9 mouse cellular contexts compared by ENCODE assay signal in genomic region chr11:94979462-94980179, GRCm38 (mm10). TPM values are rescaled to one million over a fixed set of nuclear protein-coding genes. Genes with fewer than 3 reads are reported as not detected.
DNase-seq lines count a peak whose midpoint lies in the region; ATAC-seq and TF ChIP-seq lines count a peak whose summit lies in the region.
"Had no signal": no experiment of that assay in that cellular context is flagged by ENCODE, and none has a peak within 500 bp of the region (broad histone marks: within the 10 kb centered on the region; RNA-seq: fewer than 3 reads in every experiment).

No protein-coding gene starts in this region.

- H3K27me3 ChIP-seq in heart, embryonic 10.5 days (ENCODE audit: insufficient read depth, poor library complexity, severe bottlenecking): no peaks in the 10 kb centered on the region
- H3K27me3 ChIP-seq in E14TG2a.4 (ENCODE audit: insufficient read depth, low read length): peaks cover 4% of the 10 kb centered on the region; the same call in 1 of the 2 replicates
- no peaks in the 10 kb centered on the region for H3K27me3 ChIP-seq in forebrain, embryonic 13.5 days
- H3K27me3 ChIP-seq in liver, embryonic 13.5 days: no peaks in the 10 kb centered on the region

- ATAC-seq in forebrain, embryonic 13.5 days: peak; percentile 7
- peak; percentile 74 for ATAC-seq in liver, embryonic 13.5 days (ENCODE audit: low read depth)

- peaks cover 45% of the 10 kb centered on the region for H3K4me1 ChIP-seq in heart, embryonic 10.5 days
- H3K4me1 ChIP-seq in E14TG2a.4 (replicated peaks; ENCODE audit: low read depth, low read length): peaks cover 13% of the 10 kb centered on the region
- peaks cover 21% of the 10 kb centered on the region for H3K4me1 ChIP-seq in forebrain, embryonic 13.5 days
- H3K4me1 ChIP-seq in liver, embryonic 13.5 days (replicated peaks): peaks cover 32% of the 10 kb centered on the region

- WGBS in heart, embryonic 10.5 days: 72% methylated on average over 11 of the region's 11 CpGs
- WGBS in forebrain, embryonic 13.5 days: 71% methylated on average over 11 of the region's 11 CpGs
- WGBS in liver, embryonic 13.5 days (ENCODE audit: insufficient replicate concordance): 53% methylated on average over 11 of the region's 11 CpGs

- H3K9me3 ChIP-seq in heart, embryonic 10.5 days: no peaks in the 10 kb centered on the region
- no peaks in the 10 kb centered on the region for H3K9me3 ChIP-seq in E14TG2a.4 (ENCODE audit: low read length)
- H3K9me3 ChIP-seq in forebrain, embryonic 13.5 days (replicated peaks): no peaks in the 10 kb centered on the region
- no peaks in the 10 kb centered on the region for H3K9me3 ChIP-seq in liver, embryonic 13.5 days (replicated peaks)

- H3K4me3 ChIP-seq in heart, embryonic 10.5 days: peak overlapping the region; percentile 33
- peak overlapping the region; percentile 39; the same call in 1 of the 2 replicates for H3K4me3 ChIP-seq in E14TG2a.4 (replicated peaks; ENCODE audit: low read length)
- peak overlapping the region; percentile 27 for H3K4me3 ChIP-seq in forebrain, embryonic 13.5 days
- peak overlapping the region; percentile 33; the same call in 1 of the 2 replicates for H3K4me3 ChIP-seq in liver, embryonic 13.5 days (replicated peaks)

- H3K4me2 ChIP-seq in forebrain, embryonic 13.5 days: peak overlapping the region; percentile 53
- H3K4me2 ChIP-seq in liver, embryonic 13.5 days: peak overlapping the region; percentile 63

- no peak for TF ChIP-seq CTCF in E14TG2a.4 (conservative IDR thresholded peaks at IDR 0.05; ENCODE audit: low read length)

- peak overlapping the region; percentile 48 for H3K9ac ChIP-seq in forebrain, embryonic 13.5 days
- peak overlapping the region; percentile 56 for H3K9ac ChIP-seq in liver, embryonic 13.5 days

- peak; percentile 74 for DNase-seq in heart, embryonic 10.5 days (ENCODE audit: low spot score)
- DNase-seq in heart, adult 11 months: no peak
- no peak for DNase-seq in liver, embryonic 13.5 days
- DNase-seq in embryo, embryonic 10 days (ENCODE audit: low spot score): no peak
- no peak for DNase-seq in urinary bladder, adult 2 months (ENCODE audit: low spot score)
- DNase-seq in right cerebral cortex, postnatal 36 days (ENCODE audit: low spot score in 2 of 2): no peak

- H3K27ac ChIP-seq in heart, embryonic 10.5 days: peak overlapping the region; percentile 80
- H3K27ac ChIP-seq in forebrain, embryonic 13.5 days: peak overlapping the region; percentile 93; the same call in 1 of the 2 replicates
- H3K27ac ChIP-seq in liver, embryonic 13.5 days: peak overlapping the region; percentile 80

- no peaks in the 10 kb centered on the region for H3K36me3 ChIP-seq in heart, embryonic 10.5 days
- no peaks in the 10 kb centered on the region for H3K36me3 ChIP-seq in E14TG2a.4 (ENCODE audit: insufficient read depth, low read length)
- no peaks in the 10 kb centered on the region for H3K36me3 ChIP-seq in forebrain, embryonic 13.5 days (ENCODE audit: poor library complexity, severe bottlenecking)
- no peaks in the 10 kb centered on the region for H3K36me3 ChIP-seq in liver, embryonic 13.5 days

RNA-seq across cellular contexts. Expression of gene Sgca, which starts 3.5 kb away (rescaled TPM):
- 12.5 and 25.8 TPM in 2 replicates for polyA plus RNA-seq in heart, embryonic 10.5 days (2016; fragmentation: Nextera tagmentation; extraction: Ambion mirVana)
- polyA plus RNA-seq in forebrain, embryonic 13.5 days (2015; fragmentation: Nextera tagmentation; extraction: Ambion mirVana): not detected in 2 replicates
- polyA plus RNA-seq in liver, embryonic 13.5 days (2015; fragmentation: Nextera tagmentation; extraction: Ambion mirVana): 0.21 and 0.28 TPM in 2 replicates
- 69.2 and 93.5 TPM in 2 replicates for polyA plus RNA-seq in urinary bladder, adult 2 months (2012; rRNA removed)

RNA-seq across cellular contexts. Expression of gene Ppp1r9b, which starts 11.2 kb away (rescaled TPM):
- 8.5 and 12.5 TPM in 2 replicates for polyA plus RNA-seq in heart, embryonic 10.5 days (2016; fragmentation: Nextera tagmentation; extraction: Ambion mirVana)
- polyA plus RNA-seq in forebrain, embryonic 13.5 days (2015; fragmentation: Nextera tagmentation; extraction: Ambion mirVana): 15.8 and 16.3 TPM in 2 replicates
- 10.0 and 10.6 TPM in 2 replicates for polyA plus RNA-seq in liver, embryonic 13.5 days (2015; fragmentation: Nextera tagmentation; extraction: Ambion mirVana)
- 16.0 and 35.7 TPM in 2 replicates for polyA plus RNA-seq in urinary bladder, adult 2 months (2012; rRNA removed)

RNA-seq across cellular contexts. Expression of gene Hils1, which starts 12.2 kb away (rescaled TPM):
- polyA plus RNA-seq in heart, embryonic 10.5 days (2016; fragmentation: Nextera tagmentation; extraction: Ambion mirVana): 0.22 TPM in 1 of 2 replicates, not detected in the other
- not detected in 2 replicates for polyA plus RNA-seq in forebrain, embryonic 13.5 days (2015; fragmentation: Nextera tagmentation; extraction: Ambion mirVana)
- not detected in 2 replicates for polyA plus RNA-seq in liver, embryonic 13.5 days (2015; fragmentation: Nextera tagmentation; extraction: Ambion mirVana)
- 0.19 and 0.22 TPM in 2 replicates for polyA plus RNA-seq in urinary bladder, adult 2 months (2012; rRNA removed)
- polyA plus RNA-seq: brain, embryonic 14.5 days had no signal

RNA-seq across cellular contexts. Expression of gene Samd14, which starts 30.1 kb away (rescaled TPM):
- polyA plus RNA-seq in heart, embryonic 10.5 days (2016; fragmentation: Nextera tagmentation; extraction: Ambion mirVana): 15.1 and 18.8 TPM in 2 replicates
- polyA plus RNA-seq in forebrain, embryonic 13.5 days (2015; fragmentation: Nextera tagmentation; extraction: Ambion mirVana): 89.2 and 95.0 TPM in 2 replicates
- polyA plus RNA-seq in liver, embryonic 13.5 days (2015; fragmentation: Nextera tagmentation; extraction: Ambion mirVana): 35.4 and 36.3 TPM in 2 replicates
- 5.8 and 9.6 TPM in 2 replicates for polyA plus RNA-seq in urinary bladder, adult 2 months (2012; rRNA removed)

RNA-seq across cellular contexts. Expression of gene Col1a1, which starts 43.6 kb away (rescaled TPM):
- polyA plus RNA-seq in heart, embryonic 10.5 days (2016; fragmentation: Nextera tagmentation; extraction: Ambion mirVana): 146 and 311 TPM in 2 replicates
- 29.9 and 31.5 TPM in 2 replicates for polyA plus RNA-seq in forebrain, embryonic 13.5 days (2015; fragmentation: Nextera tagmentation; extraction: Ambion mirVana)
- 83.0 and 85.6 TPM in 2 replicates for polyA plus RNA-seq in liver, embryonic 13.5 days (2015; fragmentation: Nextera tagmentation; extraction: Ambion mirVana)
- 953 and 1,532 TPM in 2 replicates for polyA plus RNA-seq in urinary bladder, adult 2 months (2012; rRNA removed)

Comparison
In these comparisons a context has a peak if more than half of its experiments do, and no peak if none do; other contexts are left out.
1. RNA of gene Sgca, which starts 3.5 kb away (polyA plus RNA-seq): 69.2 to 93.5 TPM in urinary bladder, adult 2 months and 12.5 to 25.8 TPM in heart, embryonic 10.5 days; 0.21 to 0.28 TPM in liver, embryonic 13.5 days and not detected in forebrain, embryonic 13.5 days; every median in the first group is over 10 times any median in the second.
2. Peak in every context shown above with its lines, with median percentiles within 50 percentile points of each other: H3K27ac ChIP-seq and H3K4me3 ChIP-seq.